Mouse (Mus musculus) liver, embryonic 12.5 days (tissue): Measurements from ENCODE around the gene Nrxn2. TPM values are rescaled to one million over a fixed set of nuclear protein-coding genes. Genes with fewer than 3 reads are reported as not detected.

Experiments used
- ATAC-seq: fragments of 200-750 bp; cut with Nextera tagmentation; 2 replicates; pipeline ENCODE4 v1.8.0; 2017; ENCODE audit warnings: moderate number of reproducible peaks, mild to moderate bottlenecking, moderate library complexity
- H3K27ac ChIP-seq: fragments of 300-500 bp; sonication (generic); 2 replicates; pipeline ENCODE4 v1.5.1; 2016; ENCODE audit warnings: mild to moderate bottlenecking
- H3K27me3 ChIP-seq: fragments of 300-500 bp; sonication (generic); replicated peaks from 2 replicates; pipeline ENCODE4 v1.6.1; 2016; ENCODE audit warnings: mild to moderate bottlenecking, moderate library complexity
- H3K36me3 ChIP-seq: fragments of 300-500 bp; sonication (generic); 2 replicates; pipeline ENCODE4 v1.6.1; 2016; ENCODE audit warnings: mild to moderate bottlenecking, moderate library complexity
- H3K4me1 ChIP-seq: fragments of 300-500 bp; sonication (generic); 2 replicates; pipeline ENCODE4 v1.6.1; 2016
- H3K4me2 ChIP-seq: fragments of 300-500 bp; sonication (generic); 2 replicates; pipeline ENCODE4 v1.6.1; 2016; ENCODE audit warnings: mild to moderate bottlenecking, moderate library complexity
- H3K4me3 ChIP-seq: fragments of 300-500 bp; sonication (generic); 2 replicates; pipeline ENCODE4 v1.5.1; 2016; ENCODE audit warnings: mild to moderate bottlenecking, moderate library complexity
- H3K9ac ChIP-seq: fragments of 300-500 bp; sonication (generic); 2 replicates; pipeline ENCODE4 v1.6.1; 2016; ENCODE audit warnings: mild to moderate bottlenecking, moderate library complexity
- H3K9me3 ChIP-seq: fragments of 300-500 bp; sonication (generic); replicated peaks from 2 replicates; pipeline ENCODE4 v1.6.1; 2016; ENCODE audit warnings: mild to moderate bottlenecking, moderate library complexity
- WGBS: fragments of 180-500 bp; shearing (Covaris S2); methylation state at CpG from one replicate; pipeline ENCODE4 v1.1.7; 2016; ENCODE audit not compliant: insufficient replicate concordance; 5-methylcytosine and 5-hydroxymethylcytosine counted together
- polyA plus RNA-seq: library from polyadenylated mRNA; unstranded; fragments of >200 nt; fragmentation: Nextera tagmentation; extraction: Ambion mirVana; gene quantifications from 2 replicates; pipeline ENCODE4 v1.2.1, GENCODE M21; 2016

Nrxn2 gene
- polyA plus RNA-seq, 1 experiment from 2014 or later, result 0.83 TPM

GRCm38 (mm10) chr19:6396237-6396636 is 22.3 kb upstream of the Nrxn2 start:
- Histone ChIP-seq H3K36me3 (no peaks in the 10 kb centered on the region), H3K4me3 (no peak overlapping the region), H3K27me3 (peaks cover 41% of the 10 kb centered on the region), H3K9ac (no peak overlapping the region), H3K4me2 (no peak overlapping the region), H3K4me1 (peaks cover 32% of the 10 kb centered on the region), H3K9me3 (no peaks in the 10 kb centered on the region), H3K27ac (no peak overlapping the region)
- 74% methylated on average over 5 of the region's 5 CpGs for WGBS
- ATAC-seq, result no peak

GRCm38 (mm10) chr19:6397582-6398249 is 20.8 kb upstream of the Nrxn2 start:
- no peak for ATAC-seq
- Histone ChIP-seq H3K27me3 (peaks cover 55% of the 10 kb centered on the region), H3K4me3 (no peak overlapping the region), H3K4me1 (peaks cover 47% of the 10 kb centered on the region), H3K9ac (no peak overlapping the region), H3K9me3 (no peaks in the 10 kb centered on the region), H3K36me3 (no peaks in the 10 kb centered on the region), H3K4me2 (peak overlapping the region; percentile 94; the same call in 1 of the 2 replicates), H3K27ac (0 out of 2 replicates have a peak overlapping the region, but pooled peaks have one; percentile 11)
- 82% methylated on average over 22 of the region's 22 CpGs for WGBS

DNA sequence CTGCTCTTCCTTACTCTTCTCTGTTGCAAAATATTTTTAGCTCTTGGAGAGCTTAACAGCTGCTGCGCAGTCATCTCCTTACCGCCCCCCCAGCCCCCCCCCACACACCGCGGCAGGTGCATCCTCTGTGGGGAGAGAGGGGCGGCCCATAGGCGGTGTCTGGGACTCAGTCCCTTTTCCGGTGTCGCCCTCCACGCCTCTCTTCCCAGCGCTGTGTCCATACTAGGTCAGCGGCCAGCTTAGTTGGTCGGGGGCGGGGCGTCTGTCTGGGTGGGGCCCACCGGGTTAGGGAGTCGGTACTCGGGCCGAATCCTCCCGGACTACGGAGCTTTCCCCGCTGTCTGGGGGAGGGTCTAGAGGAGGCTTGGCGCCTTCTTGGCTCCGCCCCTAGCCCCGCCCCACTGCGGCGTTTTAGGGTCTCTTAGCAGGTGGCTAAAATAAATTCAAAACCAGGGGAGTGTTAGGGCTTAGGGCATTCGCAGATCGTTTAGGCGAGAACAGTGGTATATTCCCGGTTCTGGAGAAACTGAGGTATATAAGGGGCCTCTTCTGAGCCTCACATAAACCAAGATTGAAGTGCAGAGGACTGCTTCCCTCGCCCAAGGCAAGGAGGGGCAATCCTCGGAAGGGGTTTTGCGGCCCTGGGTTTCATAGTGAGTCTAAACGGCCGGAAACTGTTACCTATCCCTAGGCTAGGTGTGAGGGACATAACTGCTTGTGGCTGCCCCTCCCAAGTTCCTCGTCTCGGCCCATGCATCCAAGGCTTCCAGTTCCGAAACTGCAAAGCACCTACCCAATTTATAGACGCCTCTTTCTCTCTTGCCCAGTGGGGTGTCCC is 19.9 kb upstream of the Nrxn2 start:
- peak overlapping the region; percentile 59 for H3K27ac ChIP-seq
- H3K27me3 ChIP-seq, result peaks cover 64% of the 10 kb centered on the region
- ATAC-seq, result peak; percentile 25
- peak overlapping the region; percentile 64 for H3K4me3 ChIP-seq
- no peaks in the 10 kb centered on the region for H3K9me3 ChIP-seq
- peak overlapping the region; percentile 65 for H3K9ac ChIP-seq
- under 1% methylated on average over 39 of the region's 39 CpGs for WGBS
- peak overlapping the region; percentile 94 for H3K4me2 ChIP-seq
- H3K4me1 ChIP-seq, result peaks cover 57% of the 10 kb centered on the region
- peaks cover 8% of the 10 kb centered on the region for H3K36me3 ChIP-seq

GRCm38 (mm10) chr19:6399285-6400095 is 19.0 kb upstream of the Nrxn2 start, which contains the start of gene Rasgrp2:
Gene Rasgrp2, plus strand, starts transcription at chr19:6399340.
- Histone ChIP-seq H3K9me3 (no peaks in the 10 kb centered on the region), H3K36me3 (peaks cover 13% of the 10 kb centered on the region), H3K4me2 (peak within 1 kb of the TSS; percentile 94), H3K9ac (peak within 1 kb of the TSS; percentile 65), H3K27me3 (peaks cover 65% of the 10 kb centered on the region), H3K4me1 (peaks cover 59% of the 10 kb centered on the region), H3K4me3 (peak within 1 kb of the TSS; percentile 64), H3K27ac (peak within 1 kb of the TSS; percentile 59)
- under 1% methylated on average over 79 of the region's 87 CpGs for WGBS
- peak; percentile 6; the same call in 1 of the 2 replicates for ATAC-seq

- H3K9me3 ChIP-seq, result no peaks in the 10 kb centered on the region
- peak overlapping the region; percentile 64 for H3K4me3 ChIP-seq
- H3K27ac ChIP-seq, result peak overlapping the region; percentile 73
- no peak for ATAC-seq
- peaks cover 18% of the 10 kb centered on the region for H3K36me3 ChIP-seq
- peaks cover 67% of the 10 kb centered on the region for H3K4me1 ChIP-seq
- 2% methylated on average over 29 of the region's 29 CpGs for WGBS
- H3K9ac ChIP-seq, result peak overlapping the region; percentile 65
- H3K27me3 ChIP-seq, result peaks cover 65% of the 10 kb centered on the region
- peak overlapping the region; percentile 94 for H3K4me2 ChIP-seq
These were observed 18.1 kb upstream of the Nrxn2 start for GRCm38 (mm10) chr19:6400096-6401086.

DNA sequence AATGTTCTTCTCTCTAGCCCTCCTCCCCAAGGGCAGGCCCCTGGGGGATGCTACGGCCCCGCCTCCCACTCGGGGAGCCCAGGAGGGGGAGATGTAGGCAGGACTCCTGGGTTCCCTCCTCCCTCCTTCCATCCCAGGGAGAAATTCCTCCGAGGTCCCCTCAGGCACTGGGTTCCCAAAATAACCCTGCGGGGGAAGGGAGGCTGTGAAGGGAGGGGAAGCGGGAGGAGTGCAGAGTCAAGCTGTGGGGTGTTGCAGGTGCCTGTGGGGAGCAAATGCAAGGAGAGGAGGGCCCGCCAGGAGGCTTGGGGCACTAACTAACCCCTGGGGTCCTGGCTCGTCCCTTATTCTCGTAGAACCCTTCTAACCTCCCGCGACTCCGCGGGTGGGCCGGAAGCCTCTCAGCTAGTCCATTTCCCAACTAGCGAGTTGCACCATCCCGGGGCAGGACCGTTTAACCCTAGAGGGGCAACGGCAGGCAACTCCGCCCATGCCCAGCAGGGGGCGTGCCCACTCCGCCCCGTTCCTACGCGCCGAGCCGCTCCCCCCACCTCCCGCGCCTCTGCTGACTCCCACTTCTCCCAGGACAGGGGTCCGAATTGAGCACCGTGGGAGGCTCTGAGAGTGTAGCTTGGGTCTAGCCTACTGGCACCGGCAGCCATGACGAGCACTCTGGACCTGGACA is 17.3 kb upstream of the Nrxn2 start:
- peak overlapping the region; percentile 64 for H3K4me3 ChIP-seq
- WGBS, result under 1% methylated on average over 32 of the region's 32 CpGs
- peak overlapping the region; percentile 94 for H3K4me2 ChIP-seq
- ATAC-seq, result peak; percentile 57
- peaks cover 18% of the 10 kb centered on the region for H3K36me3 ChIP-seq
- H3K27ac ChIP-seq, result peak overlapping the region; percentile 73
- H3K9me3 ChIP-seq, result no peaks in the 10 kb centered on the region
- peaks cover 67% of the 10 kb centered on the region for H3K4me1 ChIP-seq
- H3K27me3 ChIP-seq, result peaks cover 65% of the 10 kb centered on the region
- H3K9ac ChIP-seq, result peak overlapping the region; percentile 58

GRCm38 (mm10) chr19:6401951-6402350 is 16.6 kb upstream of the Nrxn2 start:
- Histone ChIP-seq H3K9ac (peak overlapping the region; percentile 58), H3K9me3 (no peaks in the 10 kb centered on the region), H3K4me1 (peaks cover 67% of the 10 kb centered on the region), H3K27me3 (peaks cover 65% of the 10 kb centered on the region), H3K4me3 (peak overlapping the region; percentile 64), H3K4me2 (peak overlapping the region; percentile 94), H3K36me3 (peaks cover 19% of the 10 kb centered on the region), H3K27ac (peak overlapping the region; percentile 73)
- peak; percentile 17 for ATAC-seq
- 3% methylated on average over 9 of the region's 9 CpGs for WGBS

DNA sequence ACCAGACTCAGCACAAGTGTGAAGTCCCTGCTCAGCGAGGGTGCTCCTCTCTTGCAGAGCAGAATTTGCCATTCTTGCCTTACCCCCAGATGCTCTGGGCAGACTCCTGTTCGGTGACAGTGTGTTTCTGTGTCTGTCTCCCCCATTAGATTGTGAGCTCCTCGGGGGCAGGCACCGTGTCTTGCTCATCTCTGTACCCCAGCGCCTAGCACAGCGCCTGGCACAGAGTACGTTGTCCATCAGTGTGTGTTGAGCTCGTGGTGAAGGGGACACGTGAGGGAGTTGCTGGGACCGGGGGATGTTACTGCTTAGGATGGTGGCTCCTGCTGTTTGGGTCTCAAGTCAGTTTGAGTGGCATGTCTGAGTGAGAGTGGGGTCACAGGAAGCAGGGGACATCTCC is 14.7 kb upstream of the Nrxn2 start:
- H3K4me2 ChIP-seq, result no peak overlapping the region; the same call in 1 of the 2 replicates
- peaks cover 62% of the 10 kb centered on the region for H3K4me1 ChIP-seq
- H3K9me3 ChIP-seq, result no peaks in the 10 kb centered on the region
- peaks cover 48% of the 10 kb centered on the region for H3K27me3 ChIP-seq
- no peak for ATAC-seq
- no peak overlapping the region for H3K27ac ChIP-seq
- WGBS, result 68% methylated on average over 10 of the region's 10 CpGs
- no peak overlapping the region for H3K9ac ChIP-seq
- H3K36me3 ChIP-seq, result peaks cover 34% of the 10 kb centered on the region
- no peak overlapping the region for H3K4me3 ChIP-seq

GRCm38 (mm10) chr19:6405433-6405832 is 13.1 kb upstream of the Nrxn2 start:
- H3K4me3 ChIP-seq, result no peak overlapping the region
- no peak overlapping the region for H3K27ac ChIP-seq
- peaks cover 32% of the 10 kb centered on the region for H3K27me3 ChIP-seq
- no peak for ATAC-seq
- H3K9me3 ChIP-seq, result no peaks in the 10 kb centered on the region
- no peak overlapping the region for H3K9ac ChIP-seq
- no peak overlapping the region for H3K4me2 ChIP-seq
- WGBS, result 70% methylated on average over 10 of the region's 10 CpGs
- peaks cover 40% of the 10 kb centered on the region for H3K36me3 ChIP-seq
- peaks cover 46% of the 10 kb centered on the region for H3K4me1 ChIP-seq

GRCm38 (mm10) chr19:6407109-6407508 is 11.4 kb upstream of the Nrxn2 start:
- peaks cover 31% of the 10 kb centered on the region for H3K4me1 ChIP-seq
- H3K36me3 ChIP-seq, result peaks cover 40% of the 10 kb centered on the region
- H3K27ac ChIP-seq, result no peak overlapping the region
- no peak overlapping the region for H3K4me3 ChIP-seq
- peaks cover 16% of the 10 kb centered on the region for H3K27me3 ChIP-seq
- H3K9ac ChIP-seq, result no peak overlapping the region
- 72% methylated on average over 8 of the region's 8 CpGs for WGBS
- no peak overlapping the region for H3K4me2 ChIP-seq
- H3K9me3 ChIP-seq, result no peaks in the 10 kb centered on the region
- ATAC-seq, result no peak
